Mouse (Mus musculus) heart, postnatal 0 days (tissue): Measurements from ENCODE around the gene Gnat1.

Source experiments
- CTCF ChIP-seq: IDR thresholded peaks from 2 replicates; pipeline ENCODE4 v1.5.1; 2016; ENCODE audit warnings: antibody characterized with exemption, control low read depth, low read depth
- EP300 ChIP-seq: IDR thresholded peaks from 2 replicates; pipeline ENCODE4 v1.6.1; 2016; ENCODE audit warnings: antibody characterized with exemption, low read depth

- TF ChIP-seq EP300 (no peak), CTCF (no peak)
Measured at GRCm38 (mm10) chr9:107724796-107725195, 45.3 kb upstream of the Gnat1 start.
